Mouse (Mus musculus): Measurements from ENCODE around the gene Zfp536.

DNA sequence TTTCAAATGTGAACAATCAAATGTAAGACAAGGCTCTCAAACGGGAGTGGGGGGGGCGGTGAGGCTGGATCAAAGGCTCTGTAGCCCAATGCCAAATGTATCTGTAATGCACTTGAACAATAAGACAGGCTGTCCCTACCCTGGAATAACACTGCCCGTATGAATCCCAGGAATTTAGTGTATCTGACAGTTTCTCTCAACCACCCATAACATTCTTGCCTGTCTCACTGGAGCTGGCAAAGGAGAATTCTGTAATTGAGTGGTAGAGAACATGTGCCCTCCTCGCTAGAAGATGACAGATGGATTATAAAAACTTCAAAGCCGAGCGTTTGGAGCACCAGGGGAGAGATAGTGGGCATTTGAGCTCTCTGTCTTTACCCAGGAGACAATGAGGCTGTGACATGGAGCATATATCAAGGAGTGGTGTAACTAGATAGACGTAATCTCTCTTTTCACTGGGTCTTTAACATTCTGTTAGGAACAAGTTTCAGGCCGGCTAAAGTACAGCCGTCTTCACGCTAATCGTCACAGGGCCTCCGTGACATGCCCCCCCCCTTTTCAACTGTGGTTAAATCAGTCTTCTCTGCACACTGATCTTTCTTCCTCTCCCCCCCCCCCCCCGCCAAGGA lies 27.2 kb downstream of the Zfp536 start:
- TF ChIP-seq CTCF (IDR thresholded peaks at IDR 0.05; ENCODE audit: low read depth, low read length) (no peak), POLR2A (IDR thresholded peaks at IDR 0.05; ENCODE audit: insufficient read depth, low read length) (no peak)
